ENCODE assay signal across 8 mouse cellular contexts in genomic region chr9:107463509-107463908, GRCm38 (mm10).
DNase-seq lines count a peak whose midpoint lies in the region; ATAC-seq and TF ChIP-seq lines count a peak whose summit lies in the region.

No protein-coding gene starts in this region.

- peak; percentile 70 for ATAC-seq in erythroblast, adult 5-6 weeks (replicated peaks; ENCODE audit: low FRiP score, poor library complexity, severe bottlenecking)
- ATAC-seq in heart, embryonic 11.5 days (replicated peaks; ENCODE audit: insufficient number of reproducible peaks, low FRiP score, low TSS enrichment) = peak; percentile 69
- ATAC-seq in kidney, embryonic 15.5 days (replicated peaks; ENCODE audit: low FRiP score) = peak; percentile 63; the same call in 1 of the 2 replicates

- H3K9ac ChIP-seq in heart, embryonic 11.5 days (ENCODE audit: low read depth, low read length) = no peak overlapping the region
- no peak overlapping the region for H3K9ac ChIP-seq in kidney, embryonic 15.5 days

- peak; percentile 73 to 78 for DNase-seq in B cell, adult 2 months
- peak; percentile 90 for DNase-seq in liver
- peak; percentile 32 to 40 for DNase-seq in natural killer cell, adult 2 months (ENCODE audit: low spot score in 2 of 2)
- DNase-seq in splenic B cell, adult 2 months (ENCODE audit: low read depth, low spot score) = peak; percentile 61

- TF ChIP-seq POLR2A in bone marrow macrophage, adult 2 months (IDR thresholded peaks at IDR 0.05; ENCODE audit: borderline replicate concordance, low read depth, low read length) = no peak

- H3K27ac ChIP-seq in bone marrow macrophage, adult 2 months (ENCODE audit: insufficient read depth, low read depth, low read length) = no peak overlapping the region
- H3K27ac ChIP-seq in heart, embryonic 11.5 days (ENCODE audit: low read depth, low read length) = peak overlapping the region; percentile 90
- no peak overlapping the region for H3K27ac ChIP-seq in kidney, embryonic 15.5 days

- peak; percentile 60 for TF ChIP-seq CTCF in bone marrow macrophage, adult 2 months (IDR thresholded peaks at IDR 0.05; ENCODE audit: low read depth, low read length)

- WGBS in heart, embryonic 11.5 days (ENCODE audit: insufficient replicate concordance) = 7% methylated on average over 7 of the region's 7 CpGs
- 12% methylated on average over 7 of the region's 7 CpGs for WGBS in kidney, embryonic 15.5 days

- no peaks in the 10 kb centered on the region for H3K36me3 ChIP-seq in heart, embryonic 11.5 days (ENCODE audit: control insufficient read depth, insufficient read depth, low read length)
- no peaks in the 10 kb centered on the region for H3K36me3 ChIP-seq in kidney, embryonic 15.5 days
- H3K36me3 ChIP-seq in splenic B cell, adult 2 months (ENCODE audit: control insufficient read depth, insufficient read depth, low read length, poor library complexity, severe bottlenecking) = no peaks in the 10 kb centered on the region

- H3K4me3 ChIP-seq in bone marrow macrophage, adult 2 months (ENCODE audit: insufficient read depth, low read length) = no peak overlapping the region
- no peak overlapping the region for H3K4me3 ChIP-seq in heart, embryonic 11.5 days (ENCODE audit: low read depth, low read length)
- no peak overlapping the region for H3K4me3 ChIP-seq in kidney, embryonic 15.5 days (replicated peaks)

- no peaks in the 10 kb centered on the region for H3K9me3 ChIP-seq in heart, embryonic 11.5 days (replicated peaks; ENCODE audit: control insufficient read depth, low read length)
- H3K9me3 ChIP-seq in kidney, embryonic 15.5 days (replicated peaks) = no peaks in the 10 kb centered on the region

- peak overlapping the region; percentile 1; the same call in 1 of the 2 replicates for H3K4me2 ChIP-seq in heart, embryonic 11.5 days
- H3K4me2 ChIP-seq in kidney, embryonic 15.5 days = no peak overlapping the region

- H3K27me3 ChIP-seq in heart, embryonic 11.5 days (ENCODE audit: control insufficient read depth, insufficient read depth, low read length) = 0 out of 2 replicates have a peak, but pooled peaks cover 3% of the 10 kb centered on the region
- peaks cover 10% of the 10 kb centered on the region; the same call in 1 of the 2 replicates for H3K27me3 ChIP-seq in kidney, embryonic 15.5 days
- no peaks in the 10 kb centered on the region for H3K27me3 ChIP-seq in splenic B cell, adult 2 months (ENCODE audit: control insufficient read depth, insufficient read depth, low read length, poor library complexity, severe bottlenecking)

- H3K4me1 ChIP-seq in bone marrow macrophage, adult 2 months (ENCODE audit: control insufficient read depth, insufficient read depth, low read length) = no peaks in the 10 kb centered on the region
- H3K4me1 ChIP-seq in heart, embryonic 11.5 days (ENCODE audit: control insufficient read depth, insufficient read depth, low read length) = peaks cover 32% of the 10 kb centered on the region
- H3K4me1 ChIP-seq in kidney, embryonic 15.5 days = no peaks in the 10 kb centered on the region

Comparison
In these comparisons a context has a peak if more than half of its experiments do, and no peak if none do; other contexts are left out.
1. DNase-seq: peak in every context shown above with its lines; median percentile 90 in liver; 76 in B cell, adult 2 months; 61 in splenic B cell, adult 2 months; 36 in natural killer cell, adult 2 months.